Mouse (Mus musculus): Measurements from ENCODE around the gene Dppa2.
"Not testable (repeated sequence)": the region's sequence is repeated elsewhere in the genome, so short reads cannot be mapped to it uniquely, and the experiment has no call there.

The Dppa2 gene

DNA sequence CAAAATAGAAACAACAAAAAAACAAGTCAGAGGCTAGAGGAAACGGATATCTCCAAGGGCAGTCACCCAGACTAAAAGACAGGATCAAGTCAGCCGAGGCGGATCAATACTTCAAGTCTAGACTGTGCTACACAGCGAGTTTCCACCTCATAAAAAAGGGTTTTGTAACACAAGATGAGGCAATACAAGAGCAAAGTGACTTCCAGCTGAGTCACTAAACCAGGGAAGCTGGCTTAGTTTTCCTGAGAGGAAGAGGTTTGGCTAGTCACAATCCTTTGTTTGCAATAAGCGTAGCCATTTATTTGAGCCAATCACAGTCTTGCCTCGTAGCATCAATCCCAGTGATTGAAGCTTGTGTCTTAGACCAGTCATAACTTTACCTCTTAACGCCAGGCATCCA, at the start of gene Dppa2:
Gene Dppa2, plus strand, starts transcription at position 400 of the 400 bp plus-strand sequence.
- DNase-seq (ENCODE audit: low spot score in 2 of 2): no peak

DNA sequence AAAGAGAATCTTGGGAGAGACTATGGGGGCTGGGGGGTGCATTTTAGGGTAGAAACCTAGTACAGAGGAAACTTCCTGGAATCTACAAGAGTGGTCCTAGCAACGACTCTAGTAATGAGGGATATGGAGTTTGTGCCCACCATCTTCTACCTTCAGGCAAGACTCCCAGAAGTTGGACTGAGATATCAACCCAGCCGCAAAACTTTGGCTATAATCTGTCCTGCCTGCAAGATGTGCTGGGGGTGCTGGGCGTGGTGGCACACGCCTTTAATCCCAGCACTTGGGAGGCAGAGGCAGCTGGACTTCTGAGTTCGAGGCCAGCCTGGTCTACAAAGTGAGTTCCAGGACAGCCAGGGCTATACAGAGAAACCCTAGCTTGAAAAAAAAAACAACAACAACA, 49.1 kb upstream of the Dppa2 start:
- DNase-seq (ENCODE audit: low spot score in 2 of 2): no peak

GRCm38 (mm10) chr16:48259519-48259918, 44.2 kb upstream of the Dppa2 start:
- no peak for DNase-seq (ENCODE audit: low spot score in 2 of 2)

DNA sequence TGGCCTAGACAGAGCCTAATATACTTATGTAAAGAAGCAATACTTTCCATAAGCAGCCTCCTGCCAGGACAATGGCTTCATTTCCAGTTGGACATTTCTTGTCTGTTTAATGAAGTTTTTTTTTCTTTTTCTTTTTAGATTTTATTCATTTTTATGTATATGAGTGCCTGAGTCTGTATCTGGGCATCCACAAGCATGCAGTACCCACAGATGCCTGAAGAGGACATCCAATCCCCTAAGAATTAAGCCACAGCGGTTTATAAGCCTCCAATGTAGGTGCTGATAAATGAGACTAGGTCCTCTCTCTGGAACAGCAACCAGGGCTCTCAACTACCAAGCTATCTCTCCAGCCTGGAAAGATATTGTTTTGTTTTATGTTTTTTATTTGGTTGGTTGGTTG, 40.8 kb upstream of the Dppa2 start:
- DNase-seq (ENCODE audit: low spot score in 2 of 2): no peak

- no peak for DNase-seq (ENCODE audit: low spot score in 2 of 2)
These were observed 37.9 kb upstream of the Dppa2 start for GRCm38 (mm10) chr16:48265856-48266255.

GRCm38 (mm10) chr16:48276940-48277339, 26.8 kb upstream of the Dppa2 start:
- DNase-seq (ENCODE audit: low spot score in 2 of 2): no peak

GRCm38 (mm10) chr16:48280883-48281282, 22.8 kb upstream of the Dppa2 start:
- no peak for DNase-seq (ENCODE audit: low spot score in 2 of 2)

GRCm38 (mm10) chr16:48282801-48283200, 20.9 kb upstream of the Dppa2 start:
- DNase-seq (ENCODE audit: low spot score in 2 of 2): no peak

- no peak for DNase-seq (ENCODE audit: low spot score in 2 of 2)
These were observed 20.2 kb upstream of the Dppa2 start, which contains the start of gene Dppa4 for GRCm38 (mm10) chr16:48283517-48283916. Gene Dppa4 (plus strand): TSS chr16:48283733.

DNA sequence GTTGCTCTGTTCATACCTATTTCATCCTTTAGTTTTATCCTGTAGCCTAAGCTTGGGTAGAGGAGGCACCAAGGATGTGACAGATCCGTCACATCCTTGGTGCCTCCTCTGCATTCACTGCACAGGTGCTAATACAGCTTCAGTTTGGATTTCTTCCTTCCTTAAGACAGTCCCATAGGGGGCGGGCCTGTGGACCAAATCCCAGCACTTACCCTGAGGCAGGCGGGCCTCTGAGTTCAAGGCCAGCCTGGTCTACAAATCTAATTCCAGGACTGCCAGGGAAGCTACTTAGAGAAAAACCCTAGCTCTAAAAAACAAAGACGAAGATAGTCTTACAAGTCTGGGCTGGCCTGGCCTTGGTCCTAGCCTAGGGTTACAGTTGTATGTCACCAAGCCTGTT, 18.2 kb upstream of the Dppa2 start:
- no peak for DNase-seq (ENCODE audit: low spot score in 2 of 2)

DNA sequence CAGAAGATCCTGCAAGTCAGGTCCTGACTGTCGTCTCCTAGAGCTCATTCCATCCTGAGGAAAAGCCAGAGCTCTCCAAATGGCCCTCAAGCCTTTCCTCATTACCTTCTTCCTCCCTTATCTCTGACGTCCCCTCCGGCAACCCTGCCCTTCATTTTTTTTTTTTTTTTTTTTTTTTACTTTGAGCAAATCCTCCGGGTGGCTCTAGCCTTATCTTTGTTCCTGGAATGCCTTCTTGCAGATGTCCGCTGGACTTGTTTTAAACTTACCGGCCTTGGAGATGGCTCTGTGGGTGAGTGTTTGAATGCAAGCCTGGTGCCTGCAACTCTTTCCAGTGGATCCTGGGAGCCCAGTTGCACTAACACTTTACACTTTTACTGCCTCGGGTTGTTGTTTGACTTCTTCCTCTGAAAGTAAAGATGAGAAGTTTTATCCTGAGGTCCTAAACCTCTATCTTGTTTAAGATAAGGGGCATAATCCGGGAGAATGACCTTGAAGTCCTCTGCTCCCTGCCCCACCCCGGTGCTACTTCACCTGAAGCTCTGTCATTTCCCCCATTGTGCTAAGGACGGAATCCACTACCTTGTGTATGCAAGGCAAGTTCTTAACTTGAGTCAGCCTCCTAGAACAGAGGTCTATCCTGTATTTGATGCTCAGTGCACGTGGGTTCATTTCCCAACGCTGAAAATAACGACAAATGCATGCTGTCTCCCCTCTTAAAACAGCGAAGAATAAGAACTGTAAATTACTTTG, 6.1 kb upstream of the Dppa2 start:
- no peak for DNase-seq (ENCODE audit: low spot score in 2 of 2)

GRCm38 (mm10) chr16:48299884-48300283, 3.8 kb upstream of the Dppa2 start:
- DNase-seq (ENCODE audit: low spot score in 2 of 2): no peak

DNA sequence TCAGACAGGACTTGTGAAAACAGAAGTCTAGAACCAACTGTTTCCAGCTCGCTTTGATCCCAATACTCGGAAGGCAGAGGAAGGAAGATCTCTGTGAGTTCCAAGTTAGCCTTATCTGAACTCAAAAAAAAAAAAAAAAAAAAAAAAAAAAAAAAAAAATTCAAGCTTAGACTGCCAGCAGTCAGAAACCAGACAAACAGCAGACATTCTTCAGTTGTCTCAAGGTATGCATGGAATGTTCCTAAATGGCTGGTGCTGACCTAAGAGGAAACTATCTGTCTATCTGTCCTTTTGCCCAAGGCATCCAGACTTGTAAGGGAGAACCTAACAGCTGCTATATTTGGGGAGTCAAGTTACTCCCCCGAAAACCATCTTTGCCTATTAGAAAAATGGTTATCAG, 275 bp downstream of the Dppa2 start:
- no peak for DNase-seq (ENCODE audit: low spot score in 2 of 2)

DNA sequence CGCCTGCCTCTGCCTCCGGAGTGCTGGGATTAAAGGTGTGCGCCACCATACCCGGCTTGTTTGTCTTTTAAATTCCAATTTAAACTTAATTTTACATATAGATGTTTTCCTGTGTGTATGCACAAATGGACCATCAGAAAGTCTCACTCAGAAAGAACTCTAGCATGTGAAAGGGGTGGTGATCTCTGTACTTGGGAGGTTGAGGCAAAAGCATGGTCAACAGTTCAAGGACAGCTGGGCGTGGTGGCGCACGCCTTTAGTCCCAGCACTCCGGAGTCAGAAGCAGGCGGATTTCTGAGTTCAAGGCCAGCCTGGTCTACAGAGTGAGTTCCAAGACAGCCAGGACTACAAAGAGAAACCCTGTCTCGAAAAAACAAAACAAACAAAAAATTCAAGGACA, 5.2 kb downstream of the Dppa2 start:
- DNase-seq (ENCODE audit: low spot score in 2 of 2): not testable (repeated sequence)

DNA sequence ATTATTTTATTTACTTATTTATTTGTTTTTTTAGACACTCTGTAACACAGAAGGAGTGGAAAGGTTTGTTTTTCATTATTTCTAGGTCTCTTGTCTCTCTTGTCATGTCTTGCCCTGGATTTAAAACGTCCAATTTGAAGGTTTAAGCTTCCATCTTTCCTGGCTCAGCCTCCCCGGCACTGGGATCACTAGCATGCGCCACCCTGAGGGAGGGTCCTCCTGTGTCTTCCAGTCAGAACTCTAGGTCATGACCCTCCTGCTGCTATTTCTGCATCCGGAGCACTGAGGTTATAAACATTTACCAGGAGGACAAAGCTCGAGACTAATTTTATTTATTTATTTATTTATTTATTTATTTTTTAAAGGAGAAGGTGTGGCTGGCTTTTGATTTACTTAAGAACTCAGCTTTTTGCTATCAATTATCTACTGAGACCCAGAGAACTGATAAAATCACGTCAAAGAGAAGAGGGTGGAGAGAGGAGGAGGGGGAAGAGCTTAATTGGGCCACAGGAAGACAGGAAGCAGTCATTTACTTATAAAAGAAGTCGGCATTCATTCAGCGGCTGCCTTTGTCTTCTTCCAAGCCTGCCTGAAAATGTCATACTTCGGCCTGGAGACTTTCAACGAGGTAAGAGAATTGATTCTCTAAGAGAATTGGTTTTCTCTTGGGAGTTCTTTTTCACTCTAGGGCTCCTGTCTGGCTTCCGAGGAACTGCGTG, 6.4 kb downstream of the Dppa2 start:
- DNase-seq (ENCODE audit: low spot score in 2 of 2): no peak

DNA sequence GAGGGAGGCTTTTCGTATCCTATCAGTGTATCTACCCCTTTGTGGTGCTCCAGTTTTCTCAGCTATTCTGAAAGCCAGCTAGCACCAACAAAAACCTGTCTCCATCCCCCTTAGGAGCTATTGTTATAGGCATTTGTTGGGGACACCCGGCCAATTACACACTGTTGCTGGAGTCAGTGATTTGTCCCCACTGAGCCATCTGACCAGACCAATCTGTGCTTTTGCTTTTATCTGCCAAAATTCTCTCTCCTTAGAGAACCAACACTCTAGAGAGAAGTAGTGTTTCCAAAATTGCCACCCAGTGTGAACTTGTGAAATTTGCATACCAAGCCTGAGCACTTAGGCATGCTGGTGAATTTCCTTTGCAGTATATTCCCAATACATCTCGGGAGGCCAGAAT, 11.6 kb downstream of the Dppa2 start:
- no peak for DNase-seq (ENCODE audit: low spot score in 2 of 2)

GRCm38 (mm10) chr16:48320781-48321180, 17.1 kb downstream of the Dppa2 start:
- DNase-seq (ENCODE audit: low spot score in 2 of 2): no peak

DNA sequence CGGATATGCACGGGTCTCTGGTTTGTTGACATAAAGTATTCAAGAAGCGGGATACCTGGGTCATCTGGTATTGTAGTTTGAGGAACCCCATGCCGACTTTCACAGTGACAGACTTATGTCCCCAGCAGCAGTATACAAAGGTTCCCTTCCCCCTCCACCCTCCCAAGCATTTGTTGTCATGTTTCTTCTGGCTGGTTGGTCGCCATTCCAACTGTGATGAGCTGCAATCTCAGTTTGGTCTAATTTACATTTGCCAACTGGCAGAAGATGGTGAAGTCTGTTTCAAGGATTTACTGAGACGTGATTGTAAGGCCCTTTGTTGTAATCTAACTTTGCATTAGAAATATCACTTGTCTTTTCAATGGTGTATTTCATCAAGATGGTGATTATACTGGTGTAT, 19.4 kb downstream of the Dppa2 start:
- no peak for DNase-seq (ENCODE audit: low spot score in 2 of 2)

- DNase-seq (ENCODE audit: low spot score in 2 of 2): no peak
These were observed 20.1 kb downstream of the Dppa2 start for GRCm38 (mm10) chr16:48323602-48324345.

DNA sequence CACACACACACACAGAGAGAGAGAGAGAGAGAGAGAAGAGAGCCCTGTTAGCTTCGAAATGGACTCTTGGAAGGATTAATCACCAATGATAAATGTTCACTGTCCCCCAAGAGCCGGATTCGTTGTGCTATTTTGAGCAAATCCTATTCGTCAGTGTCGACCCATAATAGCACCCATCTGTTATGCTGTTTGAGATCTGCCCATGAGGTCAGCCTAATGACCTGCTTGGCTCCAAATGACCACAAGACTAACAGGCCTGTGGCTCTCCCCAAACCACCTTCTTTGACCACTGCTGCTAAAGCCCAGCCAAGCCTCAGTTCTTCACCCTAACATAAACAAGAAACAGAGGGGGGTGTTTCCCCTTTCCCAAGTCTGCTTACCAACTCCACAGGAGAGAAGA, 23.2 kb downstream of the Dppa2 start:
- DNase-seq (ENCODE audit: low spot score in 2 of 2): no peak

DNA sequence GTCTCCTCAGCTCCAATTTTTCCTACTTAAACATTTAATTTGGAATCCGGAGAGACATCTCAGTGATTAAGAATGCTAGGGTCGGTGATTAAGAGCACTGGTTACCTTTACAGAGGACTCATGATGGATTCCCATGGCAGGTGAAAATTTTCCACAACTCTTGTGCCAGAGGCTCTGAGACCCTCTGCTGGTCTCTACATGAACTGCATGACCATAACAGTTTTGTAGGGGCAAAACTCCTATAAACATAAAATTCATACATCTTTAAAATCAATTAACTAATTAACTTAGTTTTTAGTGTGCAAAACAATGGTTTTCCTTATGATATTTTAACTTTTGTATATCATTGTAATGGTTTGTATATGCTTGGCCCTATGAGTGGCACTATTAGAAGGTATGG, 24.7 kb downstream of the Dppa2 start:
- DNase-seq (ENCODE audit: low spot score in 2 of 2): no peak

- no peak for DNase-seq (ENCODE audit: low spot score in 2 of 2)
These were observed 28.1 kb downstream of the Dppa2 start for GRCm38 (mm10) chr16:48331822-48332221.

GRCm38 (mm10) chr16:48335326-48335725, 31.6 kb downstream of the Dppa2 start:
- DNase-seq (ENCODE audit: low spot score in 2 of 2): no peak

Measured in right cerebral cortex, adult 2 months (tissue).